Mouse (Mus musculus) brain, embryonic 18.5 days (tissue): ENCODE measurements around the gene Spata5.

Experiments
- DNase-seq: peaks from one replicate; pipeline ENCODE4 v3.0.0-alpha.2; 2012; ENCODE audit warnings: low read depth, low spot score

Spata5 gene

GRCm38 (mm10) chr3:37420641-37421040 lies 945 bp downstream of the Spata5 start:
- DNase-seq = no peak

DNA sequence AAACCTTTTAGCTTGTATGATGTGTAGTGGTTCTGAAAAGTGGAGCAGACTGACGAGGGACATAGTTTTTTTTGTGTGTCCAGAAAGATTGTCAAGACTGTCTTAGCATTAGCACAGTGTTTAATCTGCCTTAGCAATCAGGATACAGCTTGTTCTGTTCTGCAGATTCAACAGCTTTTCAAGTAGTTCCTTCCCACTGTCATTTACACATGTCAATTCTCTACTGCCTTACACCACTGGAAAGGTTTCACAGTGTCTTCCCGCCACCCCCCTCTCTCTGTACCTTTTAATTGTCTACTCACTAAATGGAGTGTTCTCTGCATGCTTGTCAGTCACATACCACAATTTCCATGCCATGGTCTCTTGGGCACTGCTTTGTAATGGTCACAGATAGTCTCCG lies 1.5 kb downstream of the Spata5 start:
- DNase-seq = no peak

GRCm38 (mm10) chr3:37426069-37426468 lies 6.4 kb downstream of the Spata5 start:
- DNase-seq = no peak

DNA sequence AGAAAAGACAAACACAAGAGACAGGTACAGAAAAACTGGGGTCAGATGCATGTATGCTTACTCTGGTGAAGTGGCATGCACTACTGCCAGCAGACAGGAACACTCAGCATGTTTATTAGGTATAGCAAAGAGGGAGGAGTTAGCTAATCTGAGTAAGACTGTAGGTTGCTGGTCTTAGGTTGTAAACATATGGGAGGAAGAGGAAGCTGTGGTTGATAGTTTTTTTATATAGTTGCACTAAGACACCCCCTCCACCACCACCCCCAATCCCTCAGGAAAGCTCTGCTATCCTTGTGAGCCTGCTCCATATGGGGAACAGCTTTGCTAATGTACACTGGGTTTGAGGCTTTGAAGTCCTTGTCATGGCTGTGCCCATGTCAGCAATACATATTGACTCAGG lies 10.7 kb downstream of the Spata5 start:
- DNase-seq = no peak

DNA sequence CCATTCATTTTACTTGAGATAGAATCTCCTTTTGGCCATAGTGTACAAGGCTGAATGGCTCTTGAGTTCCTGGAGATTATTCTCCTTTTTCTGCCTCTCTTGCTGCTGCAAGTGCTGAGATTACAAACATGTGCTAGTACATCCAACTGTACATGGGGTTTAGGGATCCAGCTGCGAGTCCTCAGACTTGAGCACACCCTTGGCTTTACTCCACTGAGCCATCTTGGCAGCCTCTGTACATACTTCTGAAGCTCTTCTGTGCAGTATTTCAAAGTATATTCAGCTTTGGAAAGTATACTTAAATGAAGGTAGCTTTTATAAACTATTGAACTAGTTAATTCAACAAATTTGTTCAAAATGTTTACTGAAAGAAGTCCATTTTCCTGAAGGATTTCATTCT lies 20.1 kb downstream of the Spata5 start:
- DNase-seq = no peak

- DNase-seq = no peak
These were observed 23.7 kb downstream of the Spata5 start for GRCm38 (mm10) chr3:37443409-37443808.

DNA sequence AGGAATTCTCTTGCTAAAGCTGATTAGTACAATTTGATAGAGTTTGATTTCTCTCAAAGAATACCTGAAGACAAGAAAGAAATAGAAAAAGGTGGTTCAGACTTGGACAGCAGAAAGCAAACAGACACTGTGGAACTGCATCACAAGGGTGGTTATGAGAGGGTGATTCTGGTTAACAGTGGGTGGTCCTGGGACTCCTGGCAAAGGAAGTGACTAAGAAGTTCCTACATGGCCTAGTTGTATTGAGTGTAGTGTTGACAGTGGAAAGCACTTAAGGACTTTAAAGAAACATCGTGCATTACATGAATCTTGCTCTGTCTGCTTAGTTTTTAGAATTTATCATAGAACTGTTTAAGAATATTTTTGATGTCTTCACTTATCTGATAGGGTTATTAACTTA lies 36.3 kb downstream of the Spata5 start:
- DNase-seq = no peak

DNA sequence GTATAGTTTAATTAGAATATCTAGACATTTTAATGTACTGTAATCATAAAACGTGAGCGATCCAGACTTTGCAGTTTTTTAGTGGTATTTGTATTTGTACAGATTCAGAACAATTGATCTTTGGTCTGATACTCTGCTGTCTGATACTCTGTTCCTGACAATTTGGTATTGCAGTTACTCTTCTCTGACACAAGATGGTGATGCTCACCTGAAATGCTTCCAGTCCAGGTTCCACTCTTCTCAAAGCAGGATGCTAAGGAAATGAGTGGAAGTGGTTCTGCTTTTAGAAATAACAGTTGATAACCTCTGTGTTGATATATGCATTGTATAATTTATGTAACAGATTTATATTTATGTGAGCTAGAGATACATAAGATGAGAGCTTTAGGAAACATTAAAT lies 48.5 kb downstream of the Spata5 start:
- DNase-seq = peak; percentile 14

DNA sequence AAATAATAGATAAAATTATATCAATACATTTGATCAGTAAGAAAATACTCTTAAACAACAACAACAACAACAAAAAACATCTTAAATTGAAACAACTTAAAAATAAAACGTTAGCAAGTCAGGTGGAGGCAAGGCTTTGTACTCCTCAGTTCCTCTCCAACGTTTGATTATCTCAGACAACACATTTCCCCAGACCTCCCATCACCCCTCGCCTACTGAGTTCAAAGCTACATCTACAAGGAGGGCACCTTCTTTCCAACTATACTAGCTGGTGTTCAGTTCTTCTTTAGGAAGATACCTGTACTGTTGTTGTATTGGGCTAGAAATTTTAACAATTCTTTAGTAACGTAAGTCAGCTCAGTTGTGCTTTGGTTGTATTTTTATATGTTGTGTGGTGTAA lies 49.7 kb downstream of the Spata5 start:
- DNase-seq = no peak

GRCm38 (mm10) chr3:37470867-37471266 lies 51.2 kb downstream of the Spata5 start:
- DNase-seq = no peak

- DNase-seq = peak; percentile 8
These were observed 52.8 kb downstream of the Spata5 start for GRCm38 (mm10) chr3:37472461-37472860.

GRCm38 (mm10) chr3:37476485-37476884 lies 56.8 kb downstream of the Spata5 start:
- DNase-seq = no peak

- no peak for DNase-seq
These were observed 57.9 kb downstream of the Spata5 start for GRCm38 (mm10) chr3:37477438-37478188.

- no peak for DNase-seq
These were observed 60.1 kb downstream of the Spata5 start for GRCm38 (mm10) chr3:37479771-37480170.

DNA sequence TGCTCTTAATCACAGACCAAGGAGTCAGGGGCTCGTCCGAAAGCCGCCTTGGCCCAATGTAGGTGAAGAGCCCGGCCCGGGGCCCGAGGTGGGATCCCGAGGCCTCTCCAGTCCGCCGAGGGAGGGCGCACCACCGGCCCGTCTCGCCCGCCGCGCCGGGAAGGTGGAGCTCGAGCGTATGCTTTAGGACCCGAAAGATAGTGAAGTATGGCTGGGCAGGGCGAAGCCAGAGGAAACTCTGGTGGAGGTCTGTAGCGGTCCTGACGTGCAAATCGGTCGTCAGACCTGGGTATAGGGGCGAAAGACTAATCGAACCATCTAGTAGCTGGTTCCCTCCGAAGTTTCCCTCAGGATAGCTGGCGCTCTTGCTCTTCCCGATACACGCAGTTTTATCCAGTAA lies 61.6 kb downstream of the Spata5 start:
- DNase-seq = no peak

- DNase-seq = no peak
These were observed 63.0 kb downstream of the Spata5 start for GRCm38 (mm10) chr3:37482720-37483119.

- DNase-seq = no peak
These were observed 64.1 kb downstream of the Spata5 start for GRCm38 (mm10) chr3:37483709-37484265.

DNA sequence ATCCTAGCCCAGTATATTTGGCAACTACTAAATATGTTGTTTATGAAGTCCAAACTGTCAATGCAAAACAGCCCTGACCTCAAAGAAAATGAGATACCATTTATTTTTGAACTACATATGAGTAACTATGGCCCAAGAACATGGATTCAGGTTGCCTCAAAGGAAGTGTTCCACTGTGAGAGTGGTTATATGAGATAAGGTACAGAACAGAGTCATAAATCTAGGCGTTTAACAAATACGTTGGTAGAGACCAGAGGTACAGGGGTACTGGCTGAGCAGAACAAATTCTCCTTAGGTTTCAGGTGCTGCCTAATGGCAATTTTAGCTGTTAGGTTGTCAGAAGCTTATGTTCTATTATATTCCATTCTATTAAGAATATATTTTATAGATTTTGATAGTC lies 67.9 kb downstream of the Spata5 start:
- DNase-seq = no peak

GRCm38 (mm10) chr3:37488173-37488572 lies 68.5 kb downstream of the Spata5 start:
- no peak for DNase-seq

- no peak for DNase-seq
These were observed 70.3 kb downstream of the Spata5 start for GRCm38 (mm10) chr3:37490025-37490424.

DNA sequence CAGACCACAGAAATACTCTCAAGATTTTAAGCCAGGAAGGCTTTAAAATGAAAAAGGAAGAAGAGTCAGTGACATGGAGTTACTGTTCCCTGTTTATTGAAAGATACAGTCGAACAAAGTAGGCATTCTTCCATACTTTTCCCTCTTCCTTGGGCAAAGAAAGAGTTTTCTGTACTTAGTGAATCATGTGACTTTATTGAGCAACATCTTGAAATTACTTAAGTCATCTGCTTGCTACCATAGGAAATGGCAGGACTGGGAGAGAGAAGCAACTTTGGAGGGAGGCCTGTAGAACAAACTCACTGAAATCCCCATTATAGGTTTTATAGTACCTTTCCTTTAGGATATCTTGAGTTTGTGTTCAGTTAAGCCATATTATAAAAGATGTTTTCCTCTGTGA lies 81.2 kb downstream of the Spata5 start:
- DNase-seq = no peak

- no peak for DNase-seq
These were observed 82.9 kb downstream of the Spata5 start for GRCm38 (mm10) chr3:37502552-37502951.

- no peak for DNase-seq
These were observed 84.2 kb downstream of the Spata5 start for GRCm38 (mm10) chr3:37503846-37504245.
